Mouse (Mus musculus) CD4-positive, CD25-positive, alpha-beta regulatory T cell, adult 2 months (primary cell): ENCODE measurements around the gene Nr1h3.

Experiments used
- DNase-seq: peaks from one replicate; pipeline ENCODE4 v3.0.0-alpha.2; 2012; ENCODE audit warnings: low read depth, low spot score

Gene Nr1h3

GRCm38 (mm10) chr2:91202222-91202971 is at the start of gene Nr1h3, which contains the start of gene Acp2:
Nr1h3 (minus strand) TSS chr2:91202834.
Acp2 (plus strand) TSS chr2:91202885.
- peak; percentile 94 for DNase-seq

- DNase-seq: no peak
Measured at GRCm38 (mm10) chr2:91252001-91252400, 49.4 kb upstream of the Nr1h3 start.

DNA sequence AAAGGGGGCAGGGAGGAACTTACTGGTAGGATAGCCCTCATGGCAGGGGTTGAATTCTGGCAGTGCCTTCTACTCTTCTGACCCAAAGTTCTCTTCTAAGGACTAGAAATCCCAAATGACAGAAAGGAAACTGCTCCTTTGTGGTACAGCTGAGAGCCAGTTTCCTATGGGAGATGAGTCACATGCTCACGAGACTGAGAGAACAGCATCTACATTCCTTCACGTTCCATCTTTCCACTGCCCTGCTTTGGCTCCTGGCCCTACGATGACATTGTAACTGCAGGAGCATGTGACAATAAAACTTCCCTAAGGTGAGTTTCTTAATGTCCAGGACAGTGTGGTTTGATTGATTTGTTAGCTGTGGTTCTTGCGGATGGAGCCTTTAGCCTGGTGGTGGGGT is 45.7 kb upstream of the Nr1h3 start:
- DNase-seq: no peak

DNA sequence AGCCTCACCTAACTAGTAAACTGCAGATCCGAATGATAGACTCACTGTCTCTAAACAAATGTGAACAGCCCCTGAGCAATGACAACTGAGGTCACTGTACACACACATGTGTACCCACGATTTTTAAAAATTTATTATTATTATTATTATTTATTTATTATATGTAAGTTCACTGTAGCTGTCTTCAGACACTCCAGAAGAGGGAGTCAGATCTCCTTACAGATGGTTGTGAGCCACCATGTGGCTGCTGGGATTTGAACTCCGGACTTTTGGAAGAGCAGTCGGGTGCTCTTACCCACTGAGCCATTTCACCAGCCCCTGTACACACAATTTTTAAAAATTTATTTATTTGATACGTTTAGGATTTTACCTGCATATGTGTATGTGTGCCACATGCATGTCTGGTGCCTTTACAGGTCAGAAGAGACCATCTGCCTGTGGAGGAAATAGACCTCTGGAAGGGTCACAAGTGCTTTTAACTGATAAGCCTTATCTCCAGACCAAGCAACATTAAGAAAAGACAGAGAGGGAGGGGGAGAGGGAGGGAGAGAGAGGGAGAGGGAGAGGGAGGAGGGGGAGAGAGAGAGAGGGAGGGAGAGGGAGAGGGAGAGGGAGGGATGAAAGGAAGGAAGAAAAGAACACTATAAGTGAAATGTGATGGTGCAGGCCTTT is 42.1 kb upstream of the Nr1h3 start:
- DNase-seq: no peak

GRCm38 (mm10) chr2:91243416-91243815 is 40.8 kb upstream of the Nr1h3 start:
- DNase-seq: no peak

DNA sequence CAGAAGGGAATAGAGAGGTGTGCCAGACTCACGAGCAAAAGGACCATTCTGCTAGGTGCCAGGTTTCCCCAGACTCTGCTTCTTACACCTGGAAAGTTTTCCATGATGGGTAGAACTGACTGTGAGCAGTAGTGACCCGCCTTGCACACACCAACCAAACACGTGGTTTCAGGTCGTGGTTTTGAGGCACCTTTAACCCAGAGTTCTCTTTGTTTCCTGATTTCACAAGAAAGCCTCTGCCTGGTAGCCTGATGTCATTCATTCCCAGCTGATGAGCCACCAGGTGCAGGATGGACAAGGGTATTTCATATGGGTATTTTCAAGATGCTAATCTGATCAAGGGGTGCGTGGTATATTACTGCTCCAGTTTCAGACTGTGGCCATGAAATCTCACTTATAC is 39.9 kb upstream of the Nr1h3 start:
- peak; percentile 27 for DNase-seq

DNA sequence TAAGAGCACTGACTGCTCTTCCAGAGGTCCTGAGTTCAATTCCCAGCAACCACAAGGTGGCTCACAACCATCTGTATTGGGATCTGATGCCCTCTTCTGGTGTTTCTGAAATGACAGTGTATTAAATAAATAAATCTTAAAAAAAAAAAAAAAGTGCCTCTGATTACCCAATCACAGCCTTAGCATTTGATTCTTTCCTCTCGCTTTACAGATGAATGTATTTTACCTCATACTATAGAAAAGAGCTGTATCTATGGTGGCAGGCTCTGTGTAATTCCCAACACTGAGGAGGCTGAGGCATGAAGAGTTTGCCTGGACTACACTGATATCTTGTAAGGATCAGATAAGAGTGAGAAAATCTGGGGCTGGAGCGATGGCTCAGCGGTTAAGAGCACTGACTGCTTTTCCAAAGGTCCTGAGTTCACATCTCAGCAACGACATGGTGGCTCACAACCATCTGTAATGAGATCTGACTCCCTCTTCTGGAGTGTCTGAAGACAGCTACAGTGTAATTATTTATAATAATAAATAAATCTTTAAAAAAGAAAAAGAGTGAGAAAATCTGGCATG is 35.0 kb upstream of the Nr1h3 start:
- DNase-seq: peak; percentile 55

GRCm38 (mm10) chr2:91236601-91237510 is 34.2 kb upstream of the Nr1h3 start, which contains the start of gene Ddb2:
Ddb2 (minus strand) TSS chr2:91236982.
- peak; percentile 98 for DNase-seq

GRCm38 (mm10) chr2:91229735-91230134 is 27.1 kb upstream of the Nr1h3 start:
- DNase-seq: no peak

GRCm38 (mm10) chr2:91223614-91224013 is 21.0 kb upstream of the Nr1h3 start:
- DNase-seq: no peak

GRCm38 (mm10) chr2:91220501-91220900 is 17.9 kb upstream of the Nr1h3 start:
- no peak for DNase-seq

GRCm38 (mm10) chr2:91217032-91217431 is 14.4 kb upstream of the Nr1h3 start:
- DNase-seq: no peak

DNA sequence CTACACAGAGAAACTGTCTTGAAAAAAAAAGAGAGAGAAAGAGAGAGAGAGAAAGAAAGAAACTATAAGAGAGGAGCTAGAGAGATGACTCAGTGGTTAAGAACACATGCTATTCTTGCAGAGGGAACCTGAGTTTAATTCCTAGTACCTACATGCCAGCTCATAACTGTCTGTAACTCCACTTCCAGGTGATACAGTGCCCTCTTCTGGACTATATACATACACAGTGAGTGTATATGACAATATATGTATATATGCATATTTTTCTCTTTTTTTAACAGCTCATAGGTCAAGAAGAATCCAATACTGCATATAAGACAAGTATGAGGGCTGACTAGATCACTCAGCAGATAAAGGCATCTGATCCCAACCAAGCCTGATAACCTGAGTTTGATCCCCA is 10.7 kb upstream of the Nr1h3 start:
- no peak for DNase-seq

DNA sequence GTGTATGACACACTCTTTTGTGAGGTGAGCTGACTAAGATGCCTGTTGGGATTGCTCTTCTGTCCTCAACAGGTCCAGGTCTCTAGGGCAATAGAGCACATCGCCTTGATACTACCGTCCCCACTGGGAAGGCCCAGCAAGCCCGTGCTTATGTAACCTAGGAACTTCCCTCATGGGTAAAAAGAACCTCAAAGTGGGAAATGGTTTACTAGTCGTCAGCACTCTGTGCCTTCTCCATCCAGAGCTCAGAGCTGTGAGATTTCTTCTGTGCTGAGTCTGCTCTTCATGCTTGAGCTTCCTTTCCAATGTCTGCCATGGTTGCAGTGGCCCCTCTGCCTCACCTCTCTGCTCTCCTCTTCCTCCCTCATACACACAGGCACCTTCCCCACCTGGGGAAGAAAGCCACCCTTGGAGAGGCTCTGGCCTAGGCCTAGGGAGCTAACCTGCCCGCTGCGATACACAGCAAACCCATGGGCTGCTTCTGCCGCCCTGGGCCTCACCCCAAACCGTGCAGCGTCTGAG is 3.7 kb upstream of the Nr1h3 start:
- DNase-seq: no peak

DNA sequence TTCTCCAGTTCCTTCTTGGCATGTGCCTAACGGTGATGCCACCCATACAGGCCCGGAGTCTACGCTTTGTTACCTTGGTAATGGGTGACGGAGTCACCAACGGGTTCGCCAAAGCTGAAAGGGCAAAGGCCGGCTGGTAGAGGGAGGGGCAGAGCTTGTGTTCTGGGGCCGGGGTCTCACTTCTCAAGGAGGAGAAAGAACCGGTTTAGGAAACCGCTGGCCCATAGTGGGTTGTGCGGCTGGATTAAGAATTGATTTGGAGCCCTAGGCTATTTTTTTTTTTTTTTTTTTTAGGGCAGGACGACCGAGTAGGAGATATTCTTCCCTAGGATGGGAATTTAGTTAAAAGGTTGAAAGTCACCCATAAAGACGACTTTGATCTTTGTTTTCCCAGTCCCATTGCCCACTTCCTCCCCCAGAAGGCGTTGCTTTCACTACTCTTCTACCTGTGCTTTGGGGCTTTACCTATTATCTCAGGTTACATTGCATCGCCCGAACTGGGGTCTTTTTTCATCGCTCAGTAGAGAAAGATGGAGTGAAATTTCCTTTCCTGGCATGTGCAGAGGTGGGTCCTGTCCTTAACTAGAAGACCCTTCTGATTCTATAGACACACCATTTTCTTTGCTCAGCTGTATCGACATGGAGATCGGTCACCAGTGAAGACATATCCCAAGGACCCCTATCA is 480 bp upstream of the Nr1h3 start:
- no peak for DNase-seq

GRCm38 (mm10) chr2:91198888-91199287 is 3.7 kb downstream of the Nr1h3 start:
- no peak for DNase-seq

GRCm38 (mm10) chr2:91196577-91197001 is 6.0 kb downstream of the Nr1h3 start:
- DNase-seq: no peak

- DNase-seq: peak; percentile 73
Measured at GRCm38 (mm10) chr2:91194624-91195332, 7.9 kb downstream of the Nr1h3 start.

DNA sequence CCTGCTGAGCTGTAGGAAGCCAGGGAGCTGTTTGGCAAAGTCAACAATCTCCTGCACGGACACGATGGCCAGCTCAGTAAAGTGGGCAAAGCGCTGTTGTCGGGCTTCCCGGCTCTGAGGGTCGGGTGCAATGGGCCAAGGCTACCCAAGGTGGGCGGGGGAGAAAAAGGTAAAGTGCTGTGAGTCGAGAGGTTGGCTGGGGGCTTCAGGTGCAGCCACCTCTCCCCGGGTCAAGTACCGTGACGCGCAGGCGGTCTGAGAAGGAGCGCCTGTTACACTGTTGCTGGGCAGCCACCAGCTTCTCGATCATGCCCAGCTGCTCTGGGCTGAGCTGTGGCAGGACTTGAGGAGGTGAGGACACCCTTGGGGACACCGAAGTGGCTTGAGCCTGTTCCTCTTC is 12.1 kb downstream of the Nr1h3 start:
- DNase-seq: no peak

DNA sequence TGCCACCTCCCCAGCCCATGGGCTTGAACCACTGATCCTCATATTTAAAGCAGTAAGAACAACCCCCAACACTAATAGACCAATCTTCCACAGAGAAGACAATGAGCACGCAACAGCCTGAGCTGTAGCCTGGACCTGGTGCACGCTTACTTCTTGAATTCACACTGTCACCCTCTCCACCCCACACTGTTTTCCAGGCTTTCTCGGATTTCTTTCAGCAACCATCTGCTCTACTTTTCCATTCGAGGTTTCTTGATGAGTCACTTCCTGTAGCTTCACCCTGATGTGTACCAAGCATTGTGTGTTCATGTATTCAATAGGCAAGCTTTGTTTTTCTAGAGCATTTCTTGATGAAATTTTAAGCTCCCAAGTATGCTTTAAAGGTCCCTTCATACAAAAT is 15.2 kb downstream of the Nr1h3 start:
- DNase-seq: peak; percentile 59
